Mouse (Mus musculus): ENCODE data around the gene Arl5a. TPM values are rescaled to one million over a fixed set of nuclear protein-coding genes. Genes with fewer than 3 reads are reported as not detected.

The Arl5a gene
- total and polyA plus RNA-seq, 3 experiments: 10.0 to 33.9 (median 32.5) TPM

DNA sequence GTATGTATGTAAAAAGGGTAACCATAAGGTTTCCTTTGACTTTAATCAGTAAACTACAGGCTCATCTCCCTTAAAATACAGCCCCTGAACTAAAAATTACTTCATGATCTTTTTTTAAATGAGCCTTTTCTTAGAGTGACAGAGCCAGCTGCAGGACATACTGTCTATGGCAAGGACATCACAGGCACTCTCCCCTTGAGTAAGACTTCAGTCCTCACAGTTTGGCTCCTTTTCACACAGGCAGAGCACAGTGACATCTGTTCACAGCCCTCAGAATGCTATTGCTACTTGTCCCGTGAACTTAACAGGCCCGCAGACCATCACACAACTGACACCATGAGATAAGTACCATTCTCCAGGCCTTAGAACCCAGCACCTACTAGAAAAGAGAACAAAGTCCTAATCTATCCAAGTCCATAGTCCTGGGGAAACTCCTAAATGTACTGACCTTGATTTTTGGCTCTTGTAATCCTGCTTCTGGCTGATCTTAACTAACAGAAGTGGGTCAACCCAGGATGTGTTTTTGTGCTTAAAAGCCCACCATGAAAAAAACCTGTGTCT lies 34.2 kb downstream of the Arl5a start:
- Histone ChIP-seq H3K36me3 (ENCODE audit: control insufficient read depth, insufficient read depth, low read length) (peaks cover 3% of the 10 kb centered on the region; the same call in 1 of the 2 replicates), H3K9ac (ENCODE audit: low read depth, low read length) (no peak overlapping the region), H3K4me3 (no peak overlapping the region), H3K4me1 (ENCODE audit: control insufficient read depth, insufficient read depth, low read length) (no peaks in the 10 kb centered on the region; the same call in 1 of the 2 replicates), H3K27me3 (ENCODE audit: control insufficient read depth, insufficient read depth, low read length) (no peaks in the 10 kb centered on the region), H3K79me2 (replicated peaks; ENCODE audit: control insufficient read depth, insufficient read depth, low read length) (no peaks in the 10 kb centered on the region), H3K27ac (no peak overlapping the region)
- TF ChIP-seq EP300 (IDR thresholded peaks at IDR 0.05; ENCODE audit: insufficient read depth, low read depth, low read length) (no peak), CTCF (IDR thresholded peaks at IDR 0.05) (no peak), POLR2A (IDR thresholded peaks at IDR 0.05; ENCODE audit: insufficient read depth, low read depth, low read length) (no peak)
- 53% methylated on average over 2 of the region's 2 CpGs for WGBS
- intact Hi-C loops (cut with DNase I): no loop called here
- DNase-seq: no peak

DNA sequence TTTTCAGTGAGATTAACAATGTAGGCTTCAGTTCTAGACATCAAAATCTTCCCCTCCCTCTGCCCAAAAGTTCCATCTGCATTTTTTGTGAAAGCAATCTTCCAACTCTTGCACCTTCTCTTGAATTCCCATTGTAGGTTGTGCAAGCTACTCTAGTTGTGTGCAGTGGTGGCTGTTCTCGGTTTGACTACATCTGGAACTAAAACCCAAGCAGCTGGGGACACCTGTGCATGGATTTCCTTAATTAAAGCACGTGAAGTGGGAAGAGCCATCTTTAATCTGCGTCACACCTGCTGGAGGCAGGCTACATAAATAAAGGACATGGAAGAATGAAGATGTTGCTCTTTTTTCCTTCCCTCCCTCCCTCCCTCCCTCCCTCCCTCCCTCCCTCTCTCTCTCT lies 34.7 kb downstream of the Arl5a start:
- intact Hi-C loops (cut with DNase I): no loop called here
- Histone ChIP-seq H3K36me3 (ENCODE audit: control insufficient read depth, insufficient read depth, low read length) (peaks cover 3% of the 10 kb centered on the region; the same call in 1 of the 2 replicates), H3K79me2 (replicated peaks; ENCODE audit: control insufficient read depth, insufficient read depth, low read length) (no peaks in the 10 kb centered on the region), H3K27ac (no peak overlapping the region), H3K9ac (ENCODE audit: low read depth, low read length) (no peak overlapping the region), H3K4me3 (no peak overlapping the region), H3K27me3 (ENCODE audit: control insufficient read depth, insufficient read depth, low read length) (no peaks in the 10 kb centered on the region), H3K4me1 (ENCODE audit: control insufficient read depth, insufficient read depth, low read length) (no peaks in the 10 kb centered on the region; the same call in 1 of the 2 replicates)
- WGBS: 82% methylated on average over 3 of the region's 3 CpGs
- TF ChIP-seq EP300 (IDR thresholded peaks at IDR 0.05; ENCODE audit: insufficient read depth, low read depth, low read length) (no peak), CTCF (IDR thresholded peaks at IDR 0.05) (no peak), POLR2A (IDR thresholded peaks at IDR 0.05; ENCODE audit: insufficient read depth, low read depth, low read length) (no peak)
- no peak for DNase-seq

DNA sequence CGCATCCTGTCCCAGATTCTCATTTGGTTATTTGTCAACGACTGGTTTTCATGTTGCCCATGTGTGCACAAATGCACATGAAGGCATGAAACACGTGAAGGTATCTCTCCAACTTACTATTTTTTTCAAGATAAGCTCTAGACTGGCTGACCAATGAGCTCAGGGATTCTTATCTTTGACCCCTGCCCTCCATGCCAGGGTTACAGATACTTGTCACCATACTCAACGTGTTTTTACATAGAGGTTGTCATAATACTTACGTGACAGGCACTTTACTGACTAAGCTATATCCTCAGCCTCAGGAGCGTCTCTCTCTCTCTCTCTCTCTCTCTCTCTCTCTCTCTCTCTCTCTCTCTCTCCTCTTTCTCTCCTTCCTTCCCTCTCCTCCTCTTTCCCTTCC lies 38.2 kb downstream of the Arl5a start:
- no peak for TF ChIP-seq CTCF (IDR thresholded peaks at IDR 0.05)
- no peak for TF ChIP-seq EP300 (IDR thresholded peaks at IDR 0.05; ENCODE audit: insufficient read depth, low read depth, low read length)
- TF ChIP-seq POLR2A (IDR thresholded peaks at IDR 0.05; ENCODE audit: insufficient read depth, low read depth, low read length): no peak
- intact Hi-C loops (cut with DNase I): no loop called here

DNA sequence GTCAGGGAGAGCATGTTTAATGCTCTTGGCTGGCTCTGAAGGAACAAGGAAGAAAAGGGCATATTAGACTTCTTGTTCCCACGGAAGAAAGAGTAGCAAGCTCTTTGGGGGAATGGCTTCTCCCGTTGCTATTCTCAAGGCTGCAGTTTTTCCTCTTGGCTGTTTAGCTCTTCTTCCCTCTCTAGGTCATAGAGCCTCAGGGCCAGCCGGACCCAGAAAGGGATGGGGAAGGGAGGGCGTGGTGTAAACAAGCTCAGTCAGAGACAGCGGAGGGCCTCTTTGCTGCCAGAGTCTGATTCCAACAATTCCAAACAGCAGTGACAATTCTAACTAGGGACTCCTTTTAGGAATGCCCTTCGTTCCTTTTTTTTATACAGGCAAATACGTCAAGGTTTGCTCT lies 38.7 kb downstream of the Arl5a start:
- intact Hi-C loops (cut with DNase I): no loop called here
- no peaks in the 10 kb centered on the region for H3K79me2 ChIP-seq (replicated peaks; ENCODE audit: control insufficient read depth, insufficient read depth, low read length)
- no peak overlapping the region for H3K4me3 ChIP-seq
- TF ChIP-seq CTCF (IDR thresholded peaks at IDR 0.05): no peak
- DNase-seq: peak in 1 of 2 experiments; percentile 20
- H3K27me3 ChIP-seq (ENCODE audit: control insufficient read depth, insufficient read depth, low read length): no peaks in the 10 kb centered on the region
- 18% methylated on average over 7 of the region's 7 CpGs for WGBS
- peak overlapping the region; percentile 33 for H3K27ac ChIP-seq
- H3K36me3 ChIP-seq (ENCODE audit: control insufficient read depth, insufficient read depth, low read length): peaks cover 3% of the 10 kb centered on the region; the same call in 1 of the 2 replicates
- H3K4me1 ChIP-seq (ENCODE audit: control insufficient read depth, insufficient read depth, low read length): no peaks in the 10 kb centered on the region; the same call in 1 of the 2 replicates
- H3K9ac ChIP-seq (ENCODE audit: low read depth, low read length): no peak overlapping the region

More for the DNA sequence above, 38.2 kb downstream of the Arl5a start:
- no peak for DNase-seq
- 55% methylated on average over 6 of the region's 6 CpGs for WGBS
- Histone ChIP-seq H3K79me2 (replicated peaks; ENCODE audit: control insufficient read depth, insufficient read depth, low read length) (no peaks in the 10 kb centered on the region), H3K36me3 (ENCODE audit: control insufficient read depth, insufficient read depth, low read length) (peaks cover 3% of the 10 kb centered on the region; the same call in 1 of the 2 replicates), H3K4me3 (no peak overlapping the region), H3K9ac (ENCODE audit: low read depth, low read length) (no peak overlapping the region), H3K4me1 (ENCODE audit: control insufficient read depth, insufficient read depth, low read length) (no peaks in the 10 kb centered on the region; the same call in 1 of the 2 replicates), H3K27ac (no peak overlapping the region), H3K27me3 (ENCODE audit: control insufficient read depth, insufficient read depth, low read length) (no peaks in the 10 kb centered on the region)

DNA sequence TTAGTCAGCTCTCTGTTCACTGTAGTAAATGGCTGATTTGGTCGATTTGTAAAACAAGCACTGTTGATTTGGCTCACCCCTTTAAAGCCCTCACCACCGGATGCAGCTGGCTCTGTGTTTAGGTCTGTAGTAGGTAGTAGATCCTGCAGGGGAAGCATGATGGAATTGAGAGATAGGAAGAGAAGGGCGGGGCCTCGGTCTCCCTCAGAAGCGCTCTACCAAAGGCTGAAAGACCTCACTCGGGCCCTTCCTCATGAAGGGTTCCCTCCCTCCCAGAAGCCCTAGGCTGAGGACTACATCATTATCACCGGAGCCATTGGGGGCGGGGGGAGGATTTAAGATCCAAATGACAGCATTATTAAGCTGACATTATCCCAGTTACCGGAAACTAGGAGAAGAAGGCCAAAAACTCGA lies 45.8 kb downstream of the Arl5a start:
- Histone ChIP-seq H3K9ac (ENCODE audit: low read depth, low read length) (no peak overlapping the region), H3K27ac (no peak overlapping the region), H3K79me2 (replicated peaks; ENCODE audit: control insufficient read depth, insufficient read depth, low read length) (no peaks in the 10 kb centered on the region), H3K4me1 (ENCODE audit: control insufficient read depth, insufficient read depth, low read length) (no peaks in the 10 kb centered on the region), H3K27me3 (ENCODE audit: control insufficient read depth, insufficient read depth, low read length) (no peaks in the 10 kb centered on the region), H3K4me3 (no peak overlapping the region), H3K36me3 (ENCODE audit: control insufficient read depth, insufficient read depth, low read length) (no peaks in the 10 kb centered on the region)
- WGBS: 53% methylated on average over 10 of the region's 10 CpGs
- TF ChIP-seq EP300 (IDR thresholded peaks at IDR 0.05; ENCODE audit: insufficient read depth, low read depth, low read length) (no peak), CTCF (IDR thresholded peaks at IDR 0.05) (no peak), POLR2A (IDR thresholded peaks at IDR 0.05; ENCODE audit: insufficient read depth, low read depth, low read length) (no peak)
- intact Hi-C loops (cut with DNase I): loop anchor here (5.0 kb wide), 1 partner anchor 47 kb away; no protein-coding TSS in a partner anchor
- peak in 1 of 2 experiments; percentile 8 for DNase-seq

DNA sequence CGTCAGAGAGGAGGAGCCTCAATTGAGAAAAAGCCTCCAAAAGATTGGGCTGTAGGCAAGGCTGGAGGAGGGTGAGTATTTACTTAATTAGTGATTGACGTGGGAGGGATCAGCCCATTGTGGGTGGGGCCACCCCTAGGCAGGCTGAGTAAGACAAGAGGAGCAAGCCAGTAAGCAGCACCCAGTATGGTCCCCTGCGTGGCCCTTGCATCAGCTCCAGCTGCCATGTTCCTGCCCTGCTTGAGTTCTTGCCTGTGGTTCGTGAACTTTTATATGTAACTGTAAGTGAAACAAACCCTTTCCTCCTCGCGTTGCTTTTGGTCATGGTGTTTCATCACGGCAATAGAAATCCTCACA lies 46.3 kb downstream of the Arl5a start, which contains the start of gene Neb:
Gene Neb (minus strand): TSS at position 27 of the 357 bp plus-strand sequence.
- Histone ChIP-seq H3K36me3 (ENCODE audit: control insufficient read depth, insufficient read depth, low read length) (no peaks in the 10 kb centered on the region), H3K27ac (no peak within 1 kb of the TSS), H3K4me3 (no peak within 1 kb of the TSS), H3K27me3 (ENCODE audit: control insufficient read depth, insufficient read depth, low read length) (no peaks in the 10 kb centered on the region), H3K4me1 (ENCODE audit: control insufficient read depth, insufficient read depth, low read length) (no peaks in the 10 kb centered on the region), H3K79me2 (replicated peaks; ENCODE audit: control insufficient read depth, insufficient read depth, low read length) (no peaks in the 10 kb centered on the region), H3K9ac (ENCODE audit: low read depth, low read length) (no peak within 1 kb of the TSS)
- intact Hi-C loops (cut with DNase I): loop anchor here (5.0 kb wide), 1 partner anchor 46 kb away; no protein-coding TSS in a partner anchor
- peak; percentile 27 to 33 for DNase-seq
- WGBS: 48% methylated on average over 7 of the region's 7 CpGs
- TF ChIP-seq POLR2A (IDR thresholded peaks at IDR 0.05; ENCODE audit: insufficient read depth, low read depth, low read length) (0 out of 2 replicates have a peak, but pooled peaks have one; percentile 37), CTCF (IDR thresholded peaks at IDR 0.05) (no peak)
